Mouse (Mus musculus) layer of hippocampus, adult 9-10 months (tissue): Measurements from ENCODE around the gene Gm6592.
A peak's percentile ranks its signal among the peaks of the same experiment; 100 is the strongest.
"Not testable (repeated sequence)": the region's sequence is repeated elsewhere in the genome, so short reads cannot be mapped to it uniquely, and the experiment has no call there.

Experiments used
- DNase-seq: peaks from one replicate; pipeline ENCODE4 v3.0.0; 2022; ENCODE audit warnings: low spot score

Gm6592 gene

DNA sequence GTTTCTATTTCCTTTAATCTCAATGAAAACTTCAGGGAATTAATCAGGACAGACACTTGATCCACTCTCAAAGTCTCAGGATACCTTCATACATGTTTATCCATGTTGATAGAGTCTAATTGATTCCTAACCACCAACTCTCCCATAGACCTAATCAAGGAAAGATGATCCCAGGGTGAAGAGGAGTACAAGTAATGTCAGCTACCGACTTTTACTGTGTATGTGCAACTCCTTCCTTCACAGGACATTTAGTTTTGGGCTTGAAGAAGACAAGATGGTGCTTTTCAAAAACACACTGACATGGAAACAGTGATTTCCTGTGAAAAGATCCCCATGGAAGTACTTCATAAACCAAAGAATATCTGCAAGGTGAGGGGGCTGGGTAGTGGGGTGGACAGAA lies at the start of gene Gm6592:
Gm6592 (plus strand) TSS at position 301 of the 400 bp plus-strand sequence.
- no peak for DNase-seq

DNA sequence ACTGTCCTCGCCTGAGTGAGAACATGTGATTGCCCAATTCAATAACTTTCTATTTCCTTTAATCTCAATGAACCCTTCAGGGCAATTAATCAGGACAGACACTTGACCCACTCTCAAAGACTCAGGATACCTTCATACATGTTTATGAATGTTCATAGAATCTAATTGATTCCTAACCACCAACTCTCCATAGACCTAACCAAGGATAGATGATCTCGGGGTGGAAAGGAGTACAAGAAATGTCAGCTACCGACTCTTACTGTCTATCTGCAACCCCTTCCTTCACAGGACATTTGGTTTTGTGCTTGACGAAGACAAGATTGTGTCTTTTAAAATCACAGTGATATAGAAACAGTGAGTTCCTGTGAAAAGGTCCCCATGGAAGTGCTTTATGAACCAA lies 40.4 kb upstream of the Gm6592 start, which contains the start of gene Ssxb5:
Ssxb5 (plus strand) TSS at position 301 of the 400 bp plus-strand sequence.
- not testable (repeated sequence) for DNase-seq

DNA sequence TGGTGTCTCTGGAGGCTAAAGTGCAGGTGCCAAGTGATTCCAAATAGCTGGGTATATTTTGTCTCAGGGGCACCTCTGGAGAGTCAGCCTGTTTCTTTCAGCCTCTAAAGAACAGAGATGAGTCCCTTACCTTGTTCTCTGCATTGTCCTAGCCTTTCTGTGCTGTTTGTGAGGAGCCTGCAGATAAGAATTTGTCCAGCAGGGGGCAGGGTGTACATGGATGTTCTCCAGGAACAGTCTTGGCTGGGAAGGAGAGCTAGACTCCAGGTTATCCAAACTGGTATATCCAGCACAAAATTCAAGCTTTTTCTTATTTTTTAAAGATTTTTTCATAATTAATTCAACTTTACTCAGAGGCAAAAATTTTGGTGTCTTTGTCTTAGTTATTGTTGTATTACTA lies 11.8 kb upstream of the Gm6592 start:
- DNase-seq, result peak; percentile 50

DNA sequence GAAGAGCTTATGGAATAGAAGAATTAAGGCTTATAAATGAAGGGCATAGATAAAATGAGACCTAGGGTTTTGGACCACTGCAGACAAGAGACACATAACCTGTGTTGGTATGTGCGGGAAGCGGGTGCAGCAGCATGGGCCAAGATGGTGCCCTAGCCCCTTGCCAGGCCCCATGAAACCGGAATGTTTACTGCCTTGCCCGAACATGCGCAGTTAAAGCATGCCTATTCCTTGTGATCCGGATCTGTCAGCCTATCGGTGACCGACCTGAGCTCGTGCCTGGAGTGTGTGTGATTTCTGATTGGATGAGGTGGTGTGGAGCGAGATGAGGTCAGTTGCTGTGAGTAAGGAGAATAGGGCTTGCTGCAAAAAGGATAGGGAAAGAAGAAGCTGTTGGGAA lies 8.7 kb downstream of the Gm6592 start:
- DNase-seq, result no peak

DNA sequence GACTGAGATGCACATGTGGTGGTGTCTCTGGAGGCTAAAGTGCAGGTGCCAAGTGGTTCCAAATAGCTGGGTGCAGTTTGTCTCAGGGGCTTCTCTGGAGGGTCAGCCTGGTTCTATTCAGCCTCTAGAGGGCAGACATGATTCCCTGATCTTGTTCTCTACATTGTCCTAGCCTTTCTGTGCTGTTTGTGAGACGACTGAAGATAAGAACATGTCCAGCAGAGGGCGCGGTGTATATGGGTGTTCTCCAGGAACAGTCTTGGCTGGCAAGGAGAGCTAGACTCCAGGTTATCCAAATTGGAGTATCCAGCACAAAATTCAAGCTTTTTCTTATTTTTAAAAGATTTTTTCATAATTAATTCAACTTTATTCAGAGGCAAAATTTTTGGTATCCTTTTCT lies 20.5 kb downstream of the Gm6592 start:
- peak; percentile 73 for DNase-seq

DNA sequence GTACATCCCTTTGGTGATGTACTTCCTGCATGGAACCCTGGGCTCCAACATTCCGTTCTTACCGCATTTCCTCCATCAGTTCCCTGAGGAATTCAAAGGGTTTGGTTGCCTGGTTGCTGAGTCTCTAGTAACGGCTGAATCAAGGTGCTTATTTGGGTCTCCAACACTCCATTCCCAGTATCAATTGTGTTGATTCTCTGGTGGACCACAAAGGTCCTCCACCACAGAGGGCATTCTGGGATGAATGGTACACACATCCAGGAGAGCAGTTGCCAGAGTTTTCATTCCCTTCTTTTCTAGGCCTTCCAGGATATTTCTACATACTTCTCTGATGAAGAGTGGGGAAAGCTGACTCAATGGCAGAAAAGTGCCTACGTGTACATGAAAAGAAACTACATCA lies 30.2 kb downstream of the Gm6592 start, which contains the start of gene Gm5751:
Gm5751 (plus strand) TSS at position 301 of the 400 bp plus-strand sequence.
- DNase-seq, result not testable (repeated sequence)

DNA sequence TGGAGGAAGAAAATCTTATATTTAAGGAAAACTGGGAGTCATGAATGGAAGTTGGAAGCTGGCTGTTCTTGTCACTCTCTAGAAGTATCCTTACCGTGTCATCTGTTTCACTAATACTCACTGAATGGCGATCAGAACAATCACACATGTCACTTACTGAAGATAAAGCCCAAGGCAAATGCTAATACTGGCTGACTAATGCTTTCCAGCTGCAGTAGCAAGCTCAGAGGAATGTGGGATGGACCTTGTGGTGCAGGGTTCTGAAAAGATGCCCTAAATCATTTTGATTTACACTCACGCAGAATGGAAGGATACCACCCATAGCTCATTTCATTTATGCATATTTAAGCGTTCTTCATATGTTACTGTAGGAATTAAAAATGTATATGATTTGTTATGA lies 40.5 kb downstream of the Gm6592 start:
- DNase-seq, result no peak

DNA sequence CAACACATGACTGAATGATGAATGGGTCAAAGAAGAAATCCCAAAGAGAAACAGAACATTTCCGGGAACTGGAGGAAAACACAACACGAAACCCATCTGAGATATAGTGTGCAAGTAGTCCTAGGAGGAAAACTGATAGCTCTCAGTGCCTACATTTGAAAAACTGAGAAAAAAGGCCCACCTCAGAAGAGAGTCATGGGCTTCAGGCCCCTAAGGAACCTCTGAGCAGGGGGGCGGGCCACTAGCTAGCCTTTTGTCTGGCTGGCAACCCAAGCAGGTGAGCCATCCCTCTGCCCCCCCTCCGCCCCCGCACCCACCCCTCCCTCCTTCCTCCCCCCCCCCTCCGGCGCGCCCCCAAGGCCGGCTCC lies 48.2 kb downstream of the Gm6592 start:
- no peak for DNase-seq

DNA sequence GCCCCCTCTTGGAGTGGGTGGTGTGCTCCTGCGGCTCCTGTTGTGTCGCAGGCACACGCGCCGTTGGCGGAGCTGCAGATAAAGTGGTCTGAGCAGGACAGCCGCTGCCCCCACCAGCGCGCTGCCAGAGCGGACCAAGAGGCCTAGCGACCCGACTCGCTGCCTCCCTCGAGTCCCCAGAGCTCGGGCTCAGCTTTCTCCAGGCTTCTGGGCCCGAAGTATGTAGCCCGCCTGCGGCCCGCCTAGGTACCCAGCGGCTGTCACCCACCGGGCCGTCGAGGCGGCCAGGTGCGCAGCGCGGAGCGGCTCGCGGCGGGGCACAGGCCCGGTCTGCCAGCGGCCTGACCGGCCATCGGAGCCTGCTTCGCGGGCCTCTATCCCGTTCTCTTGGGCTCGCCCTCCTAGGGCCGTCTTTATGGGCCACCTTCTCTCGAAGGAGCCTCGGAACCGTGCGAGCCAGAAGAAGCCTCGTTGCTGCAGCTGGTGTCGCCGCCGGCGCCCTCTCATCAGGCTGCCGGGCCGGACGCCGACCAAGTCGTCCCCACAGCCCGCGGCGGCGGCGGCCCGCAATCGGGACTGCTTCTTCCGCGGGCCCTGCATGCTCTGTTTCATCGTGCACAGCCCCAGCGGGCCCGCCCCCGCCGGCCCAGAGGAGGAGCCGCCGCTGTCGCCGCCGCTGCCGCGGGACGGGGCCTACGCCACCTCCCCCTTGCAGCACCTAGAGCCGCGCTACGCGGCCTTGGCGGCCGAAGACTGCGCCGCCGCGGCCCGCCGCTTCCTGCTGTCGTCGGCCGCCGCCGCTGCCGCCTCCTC lies 48.8 kb downstream of the Gm6592 start, which contains the start of gene B630019K06Rik:
B630019K06Rik (plus strand) TSS at position 40 of the 813 bp plus-strand sequence.
- no peak for DNase-seq

DNA sequence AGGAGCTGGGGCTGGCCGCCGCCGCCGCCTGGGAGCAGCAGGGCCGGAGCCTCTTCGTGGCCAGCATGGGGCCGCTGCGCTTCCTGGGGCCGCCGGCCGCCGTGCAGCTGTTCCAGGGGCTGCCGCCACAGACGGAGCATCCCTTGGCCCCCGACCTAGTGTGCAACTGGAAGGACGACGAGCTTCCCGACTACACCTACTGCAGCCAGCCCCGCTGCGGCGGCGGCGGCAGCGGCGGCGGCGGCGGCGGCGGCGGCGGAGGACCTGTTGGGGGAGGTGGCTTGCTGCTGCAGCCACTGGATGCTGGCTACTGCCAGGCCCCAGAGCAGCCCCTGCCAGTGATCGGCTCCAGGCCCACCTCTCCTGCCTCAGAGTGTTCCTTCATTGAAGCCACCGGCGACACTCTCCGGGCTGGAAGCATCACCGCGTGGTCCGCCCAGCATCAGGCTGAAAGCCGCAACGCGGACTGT lies 49.4 kb downstream of the Gm6592 start:
- DNase-seq, result no peak
